Comparison of ENCODE assay signal across 10 mouse cellular contexts in genomic region chr6:49590927-49591631, GRCm38 (mm10).
DNase-seq lines count a peak whose midpoint lies in the region; ATAC-seq lines count a peak whose summit lies in the region.
"Had no signal": no experiment of that assay in that cellular context is flagged by ENCODE, and none has a peak within 500 bp of the region (broad histone marks: within the 10 kb centered on the region; RNA-seq: fewer than 3 reads in every experiment).

No protein-coding gene starts in this region.

- H3K4me3 ChIP-seq in heart, embryonic 11.5 days (ENCODE audit: low read depth, low read length) = no peak overlapping the region
- H3K4me3 ChIP-seq: erythroblast, embryonic 14.5 days; midbrain, embryonic 12.5 days had no signal

- no peaks in the 10 kb centered on the region for H3K9me3 ChIP-seq in heart, embryonic 11.5 days (replicated peaks; ENCODE audit: control insufficient read depth, low read length)
- H3K9me3 ChIP-seq: midbrain, embryonic 12.5 days had no signal

- no peaks in the 10 kb centered on the region for H3K36me3 ChIP-seq in heart, embryonic 11.5 days (ENCODE audit: control insufficient read depth, insufficient read depth, low read length)
- H3K36me3 ChIP-seq: midbrain, embryonic 12.5 days had no signal

- H3K27ac ChIP-seq in heart, embryonic 11.5 days (ENCODE audit: low read depth, low read length) = no peak overlapping the region
- H3K27ac ChIP-seq: midbrain, embryonic 12.5 days had no signal

- H3K27me3 ChIP-seq in heart, embryonic 11.5 days (ENCODE audit: control insufficient read depth, insufficient read depth, low read length) = no peaks in the 10 kb centered on the region
- H3K27me3 ChIP-seq: midbrain, embryonic 12.5 days had no signal

- H3K9ac ChIP-seq in heart, embryonic 11.5 days (ENCODE audit: low read depth, low read length) = no peak overlapping the region
- H3K9ac ChIP-seq: midbrain, embryonic 12.5 days had no signal

- H3K4me1 ChIP-seq in heart, embryonic 11.5 days (ENCODE audit: control insufficient read depth, insufficient read depth, low read length) = peaks cover 15% of the 10 kb centered on the region
- H3K4me1 ChIP-seq: midbrain, embryonic 12.5 days had no signal

- ATAC-seq in heart, embryonic 11.5 days (replicated peaks; ENCODE audit: insufficient number of reproducible peaks, low FRiP score, low TSS enrichment) = no peak

- DNase-seq in heart, adult 18-20 months = peak; percentile 68 to 84
- peak; percentile 59 for DNase-seq in brain, embryonic 18.5 days (ENCODE audit: low read depth, low spot score)
- DNase-seq in heart, adult 8-10 months (ENCODE audit: low spot score) = peak; percentile 59
- peak; percentile 28 to 70 for DNase-seq in layer of hippocampus, postnatal 14 days (ENCODE audit: low spot score in 2 of 2)
- no peak for DNase-seq in testis, postnatal 10 days (ENCODE audit: low spot score)
- DNase-seq in yolk sac, embryonic 10.5 days (ENCODE audit: low spot score) = no peak
- no peak for DNase-seq in gastrocnemius, adult 18-20 months (ENCODE audit: low spot score)

- 59% methylated on average over 7 of the region's 7 CpGs for WGBS in heart, embryonic 11.5 days (ENCODE audit: insufficient replicate concordance)

- H3K4me2 ChIP-seq in heart, embryonic 11.5 days = no peak overlapping the region
- H3K4me2 ChIP-seq: midbrain, embryonic 12.5 days had no signal

Comparison
In these comparisons a context has a peak if more than half of its experiments do, and no peak if none do; other contexts are left out.
1. DNase-seq: peak in heart, adult 18-20 months (2 of 2), brain, embryonic 18.5 days (single experiment), heart, adult 8-10 months (single experiment) and layer of hippocampus, postnatal 14 days (2 of 2); none in testis, postnatal 10 days (single experiment), yolk sac, embryonic 10.5 days (single experiment) and gastrocnemius, adult 18-20 months (single experiment).